Mouse (Mus musculus) midbrain, embryonic 15.5 days (tissue): ENCODE data around the gene Tpcn1. TPM values are rescaled to one million over a fixed set of nuclear protein-coding genes. Genes with fewer than 3 reads are reported as not detected.

Experiments used
- ATAC-seq: fragments of 200-750 bp; cut with Nextera tagmentation; replicated peaks from 2 replicates; pipeline ENCODE4 v1.8.0; 2017; ENCODE audit warnings: moderate TSS enrichment
- H3K27ac ChIP-seq: fragments of 300-500 bp; sonication (generic); 2 replicates; pipeline ENCODE4 v1.5.1; 2015; ENCODE audit warnings: mild to moderate bottlenecking, inconsistent platforms
- H3K27me3 ChIP-seq: fragments of 300-500 bp; sonication (generic); replicated peaks from 2 replicates; pipeline ENCODE4 v1.6.1; 2015; ENCODE audit warnings: inconsistent platforms
- H3K36me3 ChIP-seq: fragments of 300-500 bp; sonication (generic); replicated peaks from 2 replicates; pipeline ENCODE4 v1.6.1; 2015; ENCODE audit warnings: inconsistent platforms
- H3K4me1 ChIP-seq: fragments of 300-500 bp; sonication (generic); 2 replicates; pipeline ENCODE4 v1.6.1; 2015; ENCODE audit warnings: inconsistent platforms
- H3K4me2 ChIP-seq: fragments of 300-500 bp; sonication (generic); 2 replicates; pipeline ENCODE4 v1.6.1; 2015; ENCODE audit warnings: inconsistent platforms, mild to moderate bottlenecking, moderate library complexity
- H3K4me3 ChIP-seq: fragments of 300-500 bp; sonication (generic); 2 replicates; pipeline ENCODE4 v1.5.1; 2015; ENCODE audit warnings: mild to moderate bottlenecking, inconsistent platforms
- H3K9ac ChIP-seq: fragments of 300-500 bp; sonication (generic); 2 replicates; pipeline ENCODE4 v1.6.1; 2015; ENCODE audit warnings: mild to moderate bottlenecking, inconsistent platforms
- H3K9me3 ChIP-seq: fragments of 300-500 bp; sonication (generic); 2 replicates; pipeline ENCODE4 v1.6.1; 2016; ENCODE audit warnings: inconsistent platforms
- WGBS: fragments of 180-500 bp; shearing (Covaris S2); methylation state at CpG from one replicate; pipeline ENCODE4 v1.1.7; 2015; ENCODE audit warnings: mixed read lengths; 5-methylcytosine and 5-hydroxymethylcytosine counted together
- polyA plus RNA-seq: library from polyadenylated mRNA; unstranded; fragments of >200 nt; fragmentation: Nextera tagmentation; extraction: Ambion mirVana; gene quantifications from 2 replicates; pipeline ENCODE4 v1.2.1, GENCODE M21; 2015

The Tpcn1 gene
- polyA plus RNA-seq, 1 experiment from 2014 or later: 17.7 TPM

DNA sequence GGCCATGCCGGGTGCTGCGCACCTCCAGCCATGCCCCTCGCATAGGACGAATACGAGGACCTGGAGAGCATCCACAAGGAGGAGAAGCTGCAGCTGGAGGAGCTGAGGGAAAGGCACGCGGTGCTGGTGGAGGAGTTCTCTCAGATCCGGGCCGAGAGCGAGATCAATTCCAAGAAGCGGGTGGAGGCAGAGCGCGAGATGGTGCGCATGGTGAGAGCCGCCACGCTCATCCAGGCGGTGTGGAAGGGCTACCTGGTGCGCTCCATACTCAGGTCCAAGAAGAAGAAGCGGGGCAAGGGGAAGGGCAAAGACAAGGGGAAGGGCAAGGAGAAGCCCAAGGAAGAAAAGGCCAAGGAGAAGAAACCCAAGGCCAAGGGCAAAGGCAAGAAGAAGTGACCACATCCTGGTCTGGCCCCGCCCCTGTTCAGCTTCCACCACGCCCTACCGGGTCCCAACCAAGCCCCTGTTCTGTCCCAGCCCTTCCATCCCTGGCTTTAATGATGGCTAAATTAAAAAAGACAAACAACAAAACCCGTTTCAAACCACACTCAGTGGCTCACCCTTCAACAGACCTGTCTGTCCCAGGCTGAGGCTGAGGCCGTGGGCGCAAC, 18.2 kb upstream of the Tpcn1 start:
- Histone ChIP-seq H3K36me3 (no peaks in the 10 kb centered on the region), H3K4me1 (peaks cover 16% of the 10 kb centered on the region), H3K27me3 (no peaks in the 10 kb centered on the region), H3K9ac (no peak overlapping the region), H3K27ac (no peak overlapping the region), H3K4me2 (no peak overlapping the region), H3K4me3 (no peak overlapping the region), H3K9me3 (no peaks in the 10 kb centered on the region)
- ATAC-seq: no peak
- WGBS: 69% methylated on average over 25 of the region's 25 CpGs

DNA sequence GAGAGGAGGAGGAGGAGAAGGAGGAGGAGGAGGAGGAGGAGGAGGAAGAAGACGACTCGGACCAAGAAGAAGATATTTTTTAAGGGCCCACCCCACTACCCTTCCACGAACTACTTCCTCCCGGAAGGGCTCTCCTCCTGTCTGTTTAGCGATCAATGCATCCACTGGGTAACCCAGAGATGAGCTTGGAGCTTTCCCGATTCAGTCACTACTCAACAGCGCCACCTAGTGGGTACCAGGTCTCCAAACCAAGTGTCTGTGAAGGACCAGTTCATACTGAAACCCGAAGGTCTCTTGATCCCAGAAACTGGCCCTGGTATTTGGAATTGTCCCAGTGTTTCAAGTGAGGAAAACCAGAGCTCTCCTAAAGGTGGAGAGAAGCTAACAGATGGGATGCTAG, 17.2 kb upstream of the Tpcn1 start:
- WGBS: 1% methylated on average over 8 of the region's 8 CpGs
- H3K9ac ChIP-seq: no peak overlapping the region
- H3K27ac ChIP-seq: peak overlapping the region; percentile 46; the same call in 1 of the 2 replicates
- H3K4me1 ChIP-seq: peaks cover 6% of the 10 kb centered on the region
- no peaks in the 10 kb centered on the region for H3K9me3 ChIP-seq
- H3K4me2 ChIP-seq: peak overlapping the region; percentile 54
- H3K4me3 ChIP-seq: peak overlapping the region; percentile 34
- peak; percentile 76 for ATAC-seq
- no peaks in the 10 kb centered on the region for H3K36me3 ChIP-seq
- no peaks in the 10 kb centered on the region for H3K27me3 ChIP-seq

DNA sequence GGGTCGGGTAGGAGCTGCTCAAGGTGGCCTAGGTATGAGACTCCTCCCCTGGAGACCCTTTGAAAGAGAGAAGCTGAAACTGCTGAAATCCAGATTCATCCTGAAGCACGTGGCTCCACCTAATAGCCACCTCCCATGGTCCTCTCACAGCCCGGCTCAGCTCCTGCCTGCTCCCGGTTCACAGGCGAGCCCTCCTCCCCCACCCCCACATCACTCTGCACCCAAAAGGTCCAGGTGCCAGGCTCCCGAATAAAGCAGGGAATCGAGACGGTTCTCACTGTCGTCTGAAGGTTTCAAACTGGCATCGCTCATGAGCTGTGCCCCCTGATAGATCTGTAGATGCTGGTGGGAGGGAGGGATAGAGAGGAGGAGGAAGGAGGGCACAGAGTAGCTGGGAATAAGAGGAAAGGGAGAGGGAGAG, 16.8 kb upstream of the Tpcn1 start:
- H3K4me2 ChIP-seq: peak overlapping the region; percentile 54
- H3K9me3 ChIP-seq: no peaks in the 10 kb centered on the region
- H3K27me3 ChIP-seq: no peaks in the 10 kb centered on the region
- peak overlapping the region; percentile 46 for H3K27ac ChIP-seq
- WGBS: 0% methylated on average over 10 of the region's 10 CpGs
- peaks cover 6% of the 10 kb centered on the region for H3K4me1 ChIP-seq
- peak overlapping the region; percentile 42 for H3K9ac ChIP-seq
- H3K4me3 ChIP-seq: peak overlapping the region; percentile 34
- ATAC-seq: peak; percentile 53
- no peaks in the 10 kb centered on the region for H3K36me3 ChIP-seq

DNA sequence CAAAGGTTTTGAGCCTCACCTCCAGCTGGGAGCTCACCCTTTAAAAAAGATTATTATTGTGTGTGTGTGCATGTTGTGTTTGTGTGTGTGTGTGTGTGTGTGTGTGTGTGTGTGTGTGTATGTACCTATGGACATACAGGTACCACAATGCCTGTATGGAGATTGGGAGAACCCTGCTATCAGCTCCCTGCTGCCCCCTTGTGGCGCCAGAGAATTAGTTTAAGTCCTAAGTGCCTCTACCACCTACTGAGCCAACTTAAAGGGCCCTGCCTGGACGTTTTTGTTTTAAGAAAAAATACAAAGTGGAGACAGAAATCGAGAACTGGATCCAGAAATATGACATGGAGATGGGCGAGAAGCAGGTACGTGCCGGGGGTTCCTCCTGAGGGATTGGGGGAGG, 16.4 kb upstream of the Tpcn1 start:
- 2% methylated on average over 6 of the region's 6 CpGs for WGBS
- peak overlapping the region; percentile 34 for H3K4me3 ChIP-seq
- peaks cover 6% of the 10 kb centered on the region for H3K4me1 ChIP-seq
- H3K4me2 ChIP-seq: peak overlapping the region; percentile 54
- peak overlapping the region; percentile 46 for H3K27ac ChIP-seq
- H3K9me3 ChIP-seq: no peaks in the 10 kb centered on the region
- H3K36me3 ChIP-seq: no peaks in the 10 kb centered on the region
- H3K27me3 ChIP-seq: no peaks in the 10 kb centered on the region
- ATAC-seq: peak; percentile 34; the same call in 1 of the 2 replicates
- peak overlapping the region; percentile 42; the same call in 1 of the 2 replicates for H3K9ac ChIP-seq

DNA sequence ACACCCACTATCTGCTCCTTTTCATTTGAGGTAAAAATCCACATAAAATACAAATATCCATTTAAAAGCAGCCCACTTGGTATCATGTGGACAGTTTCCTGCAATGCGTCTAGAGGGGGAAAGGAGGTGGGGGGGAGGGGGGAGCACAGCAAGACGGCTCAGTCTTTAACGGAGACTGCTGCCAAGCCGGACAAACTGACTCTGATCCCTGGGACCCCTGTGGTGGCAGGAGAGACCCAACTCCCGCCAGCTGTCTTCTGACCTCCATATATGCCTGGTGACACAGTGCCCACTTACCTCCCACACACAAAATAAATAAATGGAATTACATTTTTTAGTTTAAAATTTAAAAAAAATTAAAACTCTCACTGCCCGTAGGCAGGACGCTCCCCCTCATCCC, 15.0 kb upstream of the Tpcn1 start:
- no peaks in the 10 kb centered on the region for H3K9me3 ChIP-seq
- no peak overlapping the region for H3K4me3 ChIP-seq
- ATAC-seq: no peak
- H3K27me3 ChIP-seq: no peaks in the 10 kb centered on the region
- H3K4me1 ChIP-seq: peaks cover 6% of the 10 kb centered on the region
- no peak overlapping the region for H3K9ac ChIP-seq
- H3K4me2 ChIP-seq: no peak overlapping the region
- 54% methylated on average over 7 of the region's 7 CpGs for WGBS
- no peaks in the 10 kb centered on the region for H3K36me3 ChIP-seq
- no peak overlapping the region for H3K27ac ChIP-seq

DNA sequence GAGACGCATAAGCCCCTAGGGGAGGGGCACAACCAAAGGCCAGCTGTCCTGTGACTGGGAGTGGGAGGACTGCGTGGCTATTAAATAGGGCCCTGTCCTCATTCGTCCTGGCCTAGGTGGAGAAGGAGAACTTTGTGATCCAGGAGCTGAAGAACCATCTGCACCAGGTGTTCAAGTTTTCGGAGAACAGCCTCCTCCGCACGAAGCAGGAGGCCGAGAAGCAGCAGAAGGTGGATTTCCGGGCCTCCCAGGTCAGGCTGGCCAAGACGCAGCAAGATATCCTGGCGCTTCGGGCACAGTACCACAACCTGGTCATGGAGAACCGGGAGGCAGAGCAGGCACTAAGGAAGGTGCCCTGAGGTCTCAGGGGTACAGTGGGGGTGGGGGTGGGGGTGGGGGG, 13.7 kb upstream of the Tpcn1 start:
- H3K27ac ChIP-seq: no peak overlapping the region
- no peak overlapping the region for H3K4me2 ChIP-seq
- H3K4me1 ChIP-seq: peaks cover 6% of the 10 kb centered on the region
- no peaks in the 10 kb centered on the region for H3K9me3 ChIP-seq
- H3K4me3 ChIP-seq: no peak overlapping the region
- ATAC-seq: no peak
- H3K36me3 ChIP-seq: no peaks in the 10 kb centered on the region
- no peaks in the 10 kb centered on the region for H3K27me3 ChIP-seq
- no peak overlapping the region for H3K9ac ChIP-seq
- 90% methylated on average over 12 of the region's 12 CpGs for WGBS

DNA sequence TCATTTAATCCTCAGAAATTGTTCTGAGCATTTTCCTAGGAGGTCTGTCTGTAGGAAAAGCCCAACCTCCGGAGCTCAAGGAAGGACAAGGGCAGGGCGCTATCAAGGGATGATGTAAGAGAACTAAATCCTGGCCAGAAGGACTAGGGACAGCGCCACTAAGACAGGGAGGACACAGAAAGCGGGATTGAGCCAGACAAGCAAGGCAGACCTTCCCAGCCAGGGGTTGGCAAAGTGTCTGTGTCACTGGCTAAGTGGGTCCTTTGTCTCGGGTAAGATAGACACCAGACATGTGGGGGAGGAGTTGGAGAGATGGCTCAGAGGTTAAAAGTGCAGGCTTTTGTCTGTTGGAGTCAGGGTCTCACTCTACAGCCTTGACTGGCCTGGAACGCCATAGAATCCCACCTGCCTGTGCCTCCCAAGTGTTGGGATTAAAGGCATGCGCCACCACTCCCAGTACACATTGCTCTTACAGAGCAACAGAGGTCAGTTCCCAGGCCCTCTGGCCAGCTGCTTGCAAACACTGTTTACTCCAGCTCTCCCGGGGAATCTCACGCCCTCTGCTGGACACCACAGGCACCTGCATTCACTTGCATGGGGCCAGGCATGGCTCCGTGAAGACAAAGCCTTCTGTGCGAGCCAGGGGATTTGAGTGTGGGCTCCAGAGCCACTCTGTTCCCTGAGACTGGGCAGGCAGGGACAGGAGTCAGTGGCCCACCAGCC, 12.6 kb upstream of the Tpcn1 start:
- H3K4me2 ChIP-seq: no peak overlapping the region
- H3K9me3 ChIP-seq: no peaks in the 10 kb centered on the region
- no peak overlapping the region for H3K27ac ChIP-seq
- no peak for ATAC-seq
- H3K27me3 ChIP-seq: no peaks in the 10 kb centered on the region
- H3K4me1 ChIP-seq: peaks cover 6% of the 10 kb centered on the region
- H3K36me3 ChIP-seq: no peaks in the 10 kb centered on the region
- no peak overlapping the region for H3K9ac ChIP-seq
- 65% methylated on average over 11 of the region's 11 CpGs for WGBS
- H3K4me3 ChIP-seq: no peak overlapping the region

DNA sequence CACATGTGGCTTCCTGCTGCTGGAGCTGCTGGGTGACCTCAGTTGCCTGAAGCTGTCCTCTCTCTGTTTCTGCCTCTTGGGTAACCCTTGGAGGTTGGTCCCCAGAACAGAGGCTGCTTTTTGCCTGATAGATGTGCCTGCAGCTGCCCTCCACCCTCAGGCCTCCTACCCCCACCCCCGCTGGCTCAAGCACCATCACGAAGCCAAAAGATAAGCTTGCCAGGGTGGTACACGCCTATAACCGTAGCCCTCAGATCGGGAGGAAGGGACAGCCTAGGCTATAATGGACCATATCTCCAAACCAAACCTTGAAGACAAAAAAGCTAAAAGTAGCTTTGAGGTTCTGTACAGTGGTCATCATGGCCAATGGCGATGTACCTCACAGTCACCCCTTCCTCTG, 11.2 kb upstream of the Tpcn1 start:
- Histone ChIP-seq H3K27ac (no peak overlapping the region), H3K4me1 (no peaks in the 10 kb centered on the region), H3K4me3 (no peak overlapping the region), H3K27me3 (no peaks in the 10 kb centered on the region), H3K36me3 (no peaks in the 10 kb centered on the region), H3K4me2 (no peak overlapping the region), H3K9ac (no peak overlapping the region), H3K9me3 (no peaks in the 10 kb centered on the region)
- no peak for ATAC-seq
- WGBS: 93% methylated on average over 6 of the region's 6 CpGs

DNA sequence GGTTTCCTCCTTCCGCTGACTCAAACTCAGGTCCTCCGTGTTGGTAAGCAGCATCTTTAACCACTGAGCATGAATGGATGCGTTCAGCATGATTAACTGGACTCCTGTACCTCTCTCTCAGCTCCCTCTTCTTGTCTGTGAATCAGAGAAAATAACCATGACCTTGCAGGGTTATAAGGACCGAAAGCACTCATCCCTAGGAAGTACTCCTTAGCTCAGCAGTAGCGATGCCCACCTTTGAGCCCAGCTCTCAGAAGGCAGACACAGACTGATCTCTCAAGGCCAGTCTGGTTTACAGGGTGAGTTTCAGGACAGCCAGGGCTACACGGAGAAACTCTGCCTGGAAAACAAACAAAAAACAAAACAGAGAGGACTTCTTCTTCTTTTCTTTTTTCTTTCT, 6.0 kb upstream of the Tpcn1 start:
- 87% methylated on average over 6 of the region's 6 CpGs for WGBS

DNA sequence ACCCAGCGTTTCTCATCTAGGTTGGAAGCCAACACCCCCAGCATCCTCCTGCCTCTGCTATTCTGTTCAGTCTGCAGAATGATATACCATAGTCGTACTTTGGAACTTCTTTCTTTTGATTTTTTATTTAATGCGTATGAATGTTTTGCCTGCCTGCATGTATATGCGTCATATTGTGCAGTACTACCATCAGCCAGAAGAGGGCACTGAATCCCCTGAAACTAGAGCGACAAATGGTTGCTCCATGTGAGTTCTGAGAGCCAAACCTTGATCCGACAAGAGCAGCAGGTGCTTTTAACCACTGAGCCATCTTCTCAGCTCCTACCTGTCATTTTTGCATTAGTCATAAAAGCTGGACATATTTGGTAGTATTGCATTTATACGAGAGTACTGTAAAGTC, 3.7 kb upstream of the Tpcn1 start:
- WGBS: 69% methylated on average over 7 of the region's 7 CpGs
- Histone ChIP-seq H3K4me1 (peaks cover 15% of the 10 kb centered on the region), H3K36me3 (no peaks in the 10 kb centered on the region), H3K4me2 (no peak overlapping the region), H3K27me3 (no peaks in the 10 kb centered on the region), H3K9ac (no peak overlapping the region), H3K4me3 (no peak overlapping the region), H3K27ac (no peak overlapping the region), H3K9me3 (no peaks in the 10 kb centered on the region)
- ATAC-seq: no peak

More for the DNA sequence above, 6.0 kb upstream of the Tpcn1 start:
- no peaks in the 10 kb centered on the region for H3K27me3 ChIP-seq
- no peaks in the 10 kb centered on the region for H3K9me3 ChIP-seq
- no peak overlapping the region for H3K27ac ChIP-seq
- H3K4me1 ChIP-seq: no peaks in the 10 kb centered on the region
- H3K4me2 ChIP-seq: no peak overlapping the region
- no peak overlapping the region for H3K9ac ChIP-seq
- H3K36me3 ChIP-seq: no peaks in the 10 kb centered on the region
- H3K4me3 ChIP-seq: no peak overlapping the region
- ATAC-seq: no peak

DNA sequence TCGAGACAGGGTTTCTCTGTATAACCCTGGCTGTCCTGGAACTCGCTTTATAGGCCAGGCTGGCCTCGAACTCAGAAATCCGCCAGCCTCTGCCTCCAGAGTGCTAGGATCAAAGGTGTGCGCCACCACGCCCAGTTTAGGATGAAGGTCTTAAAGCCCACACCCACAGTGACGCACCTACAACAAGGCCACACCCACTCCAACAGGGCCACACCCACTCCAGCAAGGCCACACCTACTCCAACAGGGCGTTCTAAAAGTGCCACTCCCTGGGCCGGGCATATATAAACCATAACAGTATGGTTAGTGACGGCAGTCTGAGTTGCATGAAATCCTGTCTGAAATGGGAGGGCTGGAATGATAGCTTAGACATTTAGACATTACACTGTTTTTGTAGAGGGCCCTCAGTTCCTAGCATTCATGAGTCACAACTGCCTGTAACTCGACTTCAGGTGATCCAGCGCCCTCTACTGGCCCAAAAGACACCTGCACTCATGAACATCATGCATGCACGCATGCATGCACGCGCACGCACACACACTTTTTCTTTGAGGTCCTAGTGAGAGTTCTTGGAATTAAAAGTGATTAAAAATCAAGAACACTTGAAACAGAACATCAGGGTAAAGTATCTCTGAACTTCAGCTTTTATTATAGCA, 2.0 kb upstream of the Tpcn1 start:
- no peak overlapping the region for H3K4me3 ChIP-seq
- H3K9ac ChIP-seq: no peak overlapping the region
- H3K27me3 ChIP-seq: no peaks in the 10 kb centered on the region
- no peaks in the 10 kb centered on the region for H3K9me3 ChIP-seq
- 77% methylated on average over 16 of the region's 16 CpGs for WGBS
- no peak overlapping the region for H3K4me2 ChIP-seq
- H3K4me1 ChIP-seq: peaks cover 26% of the 10 kb centered on the region
- H3K36me3 ChIP-seq: no peaks in the 10 kb centered on the region
- no peak for ATAC-seq
- no peak overlapping the region for H3K27ac ChIP-seq

DNA sequence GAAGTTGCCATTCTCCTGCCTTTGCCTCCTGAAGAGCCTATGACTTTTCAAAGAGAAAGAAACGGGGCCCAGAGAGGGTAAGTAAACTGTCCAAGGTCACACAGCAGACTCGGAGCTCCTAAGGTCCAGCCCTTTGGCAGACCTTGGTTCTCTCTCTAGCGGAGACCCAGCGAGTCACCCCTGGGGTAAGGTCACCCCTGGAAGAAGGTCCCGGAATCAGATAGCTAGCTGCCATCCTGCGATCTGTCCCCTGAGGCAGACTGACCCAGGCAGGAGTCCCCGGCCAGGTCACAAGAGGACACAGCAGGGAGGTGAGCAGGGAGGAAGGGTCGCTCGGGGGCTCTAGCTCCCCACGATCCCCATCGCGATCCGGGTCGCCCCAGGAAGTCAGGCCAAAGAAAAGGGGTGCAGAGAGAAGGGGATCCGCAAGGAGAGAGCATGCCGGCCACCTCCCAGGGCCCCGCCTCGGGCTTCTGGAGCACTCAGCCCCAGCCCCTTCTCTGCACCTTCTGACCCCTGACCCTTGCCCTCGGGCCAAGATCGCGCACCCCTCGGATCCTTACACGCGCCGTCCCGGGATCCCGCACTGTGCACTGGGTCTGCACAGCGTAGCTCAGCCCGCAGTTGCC, 419 bp downstream of the Tpcn1 start:
- no peaks in the 10 kb centered on the region for H3K36me3 ChIP-seq
- peak overlapping the region; percentile 73 for H3K4me3 ChIP-seq
- peak; percentile 3; the same call in 1 of the 2 replicates for ATAC-seq
- peak overlapping the region; percentile 78 for H3K27ac ChIP-seq
- H3K9me3 ChIP-seq: no peaks in the 10 kb centered on the region
- H3K4me1 ChIP-seq: peaks cover 26% of the 10 kb centered on the region
- H3K9ac ChIP-seq: peak overlapping the region; percentile 88
- H3K4me2 ChIP-seq: peak overlapping the region; percentile 96
- no peaks in the 10 kb centered on the region for H3K27me3 ChIP-seq
- WGBS: 2% methylated on average over 28 of the region's 29 CpGs
